Mouse (Mus musculus) hindbrain, embryonic 16.5 days (tissue): Measurements from ENCODE around the gene Prelid3b. TPM values are rescaled to one million over a fixed set of nuclear protein-coding genes. Genes with fewer than 3 reads are reported as not detected.

Experiments
- ATAC-seq: fragments of 200-750 bp; cut with Nextera tagmentation; 2 replicates; pipeline ENCODE4 v1.8.0; 2017; ENCODE audit warnings: moderate TSS enrichment, moderate library complexity
- H3K27ac ChIP-seq: fragments of 300-500 bp; sonication (generic); 2 replicates; pipeline ENCODE4 v1.5.1; 2014; ENCODE audit warnings: low read depth, mild to moderate bottlenecking, control low read depth, low read length, moderate library complexity
- H3K27me3 ChIP-seq: fragments of 300-500 bp; sonication (generic); replicated peaks from 2 replicates; pipeline ENCODE4 v1.6.1; 2014; ENCODE audit warnings: low read length; ENCODE audit not compliant: control insufficient read depth, insufficient read depth
- H3K36me3 ChIP-seq: fragments of 300-500 bp; sonication (generic); 2 replicates; pipeline ENCODE4 v1.6.1; 2014; ENCODE audit warnings: mild to moderate bottlenecking, low read length, moderate library complexity, mixed read lengths; ENCODE audit not compliant: control insufficient read depth, insufficient read depth
- H3K4me1 ChIP-seq: fragments of 300-500 bp; sonication (generic); 2 replicates; pipeline ENCODE4 v1.6.1; 2014; ENCODE audit warnings: low read depth, low read length; ENCODE audit not compliant: control insufficient read depth, insufficient read depth
- H3K4me2 ChIP-seq: fragments of 300-500 bp; sonication (generic); 2 replicates; pipeline ENCODE4 v1.6.1; 2014; ENCODE audit warnings: mild to moderate bottlenecking, low read length, control low read depth, moderate library complexity
- H3K4me3 ChIP-seq: fragments of 300-500 bp; sonication (generic); 2 replicates; pipeline ENCODE4 v1.5.1; 2014; ENCODE audit warnings: mild to moderate bottlenecking, low read length, control low read depth, moderate library complexity
- H3K9ac ChIP-seq: fragments of 300-500 bp; sonication (generic); 2 replicates; pipeline ENCODE4 v1.6.1; 2014; ENCODE audit warnings: low read depth, mild to moderate bottlenecking, control low read depth, low read length, moderate library complexity
- H3K9me3 ChIP-seq: fragments of 300-500 bp; sonication (generic); 2 replicates; pipeline ENCODE4 v1.6.1; 2014; ENCODE audit warnings: mild to moderate bottlenecking, low read length, moderate library complexity; ENCODE audit not compliant: control insufficient read depth
- WGBS: fragments of 180-500 bp; shearing (Covaris S2); extraction: QIAGEN DNeasy Blood & Tissue Kit; methylation state at CpG from one replicate; pipeline ENCODE4 v1.1.7; 2014; 5-methylcytosine and 5-hydroxymethylcytosine counted together
- polyA plus RNA-seq: library from polyadenylated mRNA; unstranded; fragments of >200 nt; fragmentation: Nextera tagmentation; extraction: Ambion mirVana; gene quantifications from 2 replicates; pipeline ENCODE4 v1.2.1, GENCODE M21; 2015

The Prelid3b gene
- polyA plus RNA-seq, 1 experiment from 2014 or later, result 114 TPM

DNA sequence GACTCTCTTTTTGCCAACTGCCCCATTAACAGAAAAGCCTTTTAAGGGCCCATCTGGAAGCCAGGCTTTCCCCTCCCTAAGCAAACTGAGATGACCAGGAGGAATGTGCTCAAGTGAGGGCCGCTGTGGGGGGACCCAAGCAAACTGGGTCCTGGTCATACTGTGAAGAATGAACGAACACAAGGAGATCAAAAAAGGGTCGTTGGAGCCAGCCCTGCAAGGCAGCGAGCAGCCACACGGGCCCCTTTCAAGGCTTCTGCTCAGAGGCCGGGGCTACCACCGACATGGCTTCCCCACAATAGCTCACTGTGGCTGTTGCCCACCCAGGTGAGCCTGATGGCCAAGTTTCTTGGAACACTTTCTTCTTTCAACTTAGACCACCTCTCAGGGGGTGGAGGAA lies 26.4 kb downstream of the Prelid3b start:
- Histone ChIP-seq H3K4me1 (no peaks in the 10 kb centered on the region), H3K4me2 (no peak overlapping the region), H3K27ac (no peak overlapping the region), H3K36me3 (no peaks in the 10 kb centered on the region), H3K27me3 (no peaks in the 10 kb centered on the region), H3K9ac (no peak overlapping the region), H3K9me3 (no peaks in the 10 kb centered on the region), H3K4me3 (no peak overlapping the region)
- WGBS, result 54% methylated on average over 7 of the region's 7 CpGs
- ATAC-seq, result no peak

- H3K36me3 ChIP-seq, result no peaks in the 10 kb centered on the region
- WGBS, result 84% methylated on average over 6 of the region's 6 CpGs
- no peak for ATAC-seq
Observed at GRCm38 (mm10) chr2:174445018-174445417, 27.9 kb downstream of the Prelid3b start.

DNA sequence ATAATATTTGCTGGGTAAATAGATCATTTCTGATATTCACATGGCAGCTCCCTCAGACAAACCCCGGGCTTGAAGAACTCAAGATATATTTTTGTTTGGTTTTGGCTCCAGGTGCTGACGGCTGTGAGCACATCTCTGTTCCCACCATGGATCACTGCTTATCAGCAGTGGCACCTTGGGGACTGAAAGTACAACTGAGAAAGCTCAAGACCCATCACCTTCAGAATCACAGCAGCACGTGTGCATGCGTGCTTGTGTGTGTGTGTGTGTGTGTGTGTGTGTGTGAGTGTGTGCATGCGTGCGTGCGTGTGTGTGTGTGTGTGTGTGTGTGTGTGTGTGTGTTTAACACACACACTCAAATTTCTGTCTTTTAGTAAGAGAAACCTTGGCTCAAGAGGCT lies 28.5 kb downstream of the Prelid3b start:
- Histone ChIP-seq H3K9me3 (no peaks in the 10 kb centered on the region), H3K4me1 (no peaks in the 10 kb centered on the region), H3K27me3 (no peaks in the 10 kb centered on the region), H3K4me2 (no peak overlapping the region), H3K4me3 (no peak overlapping the region), H3K36me3 (no peaks in the 10 kb centered on the region), H3K27ac (no peak overlapping the region), H3K9ac (no peak overlapping the region)
- no peak for ATAC-seq
- 88% methylated on average over 7 of the region's 7 CpGs for WGBS

More at GRCm38 (mm10) chr2:174445018-174445417, 27.9 kb downstream of the Prelid3b start:
- Histone ChIP-seq H3K4me1 (no peaks in the 10 kb centered on the region), H3K9me3 (no peaks in the 10 kb centered on the region), H3K27ac (no peak overlapping the region), H3K4me2 (no peak overlapping the region), H3K9ac (no peak overlapping the region), H3K4me3 (no peak overlapping the region), H3K27me3 (no peaks in the 10 kb centered on the region)

DNA sequence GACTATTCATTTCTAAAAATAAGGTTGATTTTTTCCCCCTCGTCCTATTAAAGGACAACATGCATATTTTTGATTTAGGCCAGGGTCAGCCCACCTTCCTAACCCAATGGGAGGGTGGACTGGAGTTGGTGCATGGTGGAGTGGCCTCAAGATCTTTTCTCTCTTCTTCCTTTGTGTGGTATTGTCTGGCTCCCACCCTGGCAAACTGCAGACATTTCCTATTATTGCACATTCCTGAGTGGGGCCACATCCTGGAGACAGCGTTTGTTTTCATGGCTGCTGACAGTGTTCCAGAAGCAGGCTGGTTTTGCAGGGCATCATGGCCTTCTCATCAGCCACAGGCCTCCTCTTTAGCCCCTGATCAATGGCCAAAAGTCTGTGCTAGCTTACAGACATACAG lies 29.8 kb downstream of the Prelid3b start:
- no peaks in the 10 kb centered on the region for H3K27me3 ChIP-seq
- H3K36me3 ChIP-seq, result no peaks in the 10 kb centered on the region
- peaks cover 9% of the 10 kb centered on the region for H3K4me1 ChIP-seq
- H3K9ac ChIP-seq, result no peak overlapping the region
- ATAC-seq, result no peak
- no peak overlapping the region for H3K4me3 ChIP-seq
- WGBS, result 32% methylated on average over 2 of the region's 2 CpGs
- no peak overlapping the region for H3K27ac ChIP-seq
- H3K4me2 ChIP-seq, result no peak overlapping the region
- H3K9me3 ChIP-seq, result no peaks in the 10 kb centered on the region

DNA sequence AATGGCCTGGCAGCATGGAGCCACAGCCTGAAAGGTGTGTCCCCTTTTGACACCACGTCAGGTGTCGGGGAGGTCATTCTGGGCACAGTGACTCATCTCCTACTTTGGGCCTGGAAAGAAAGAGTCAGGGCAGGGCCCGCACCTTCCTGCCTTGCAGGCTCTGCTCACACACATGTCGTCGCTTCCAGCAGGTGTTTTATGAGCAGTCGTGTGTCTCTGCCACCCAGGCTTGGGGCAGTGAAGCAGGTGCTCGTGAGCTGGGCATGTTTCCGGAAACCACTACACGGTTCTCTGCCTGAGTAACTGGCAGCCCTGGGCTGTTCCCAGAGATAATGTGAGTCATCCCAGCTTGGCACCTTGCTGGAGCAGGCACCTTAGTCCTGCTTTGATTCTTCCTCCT lies 30.4 kb downstream of the Prelid3b start:
- WGBS, result 82% methylated on average over 9 of the region's 9 CpGs
- Histone ChIP-seq H3K4me2 (no peak overlapping the region), H3K36me3 (no peaks in the 10 kb centered on the region), H3K9ac (no peak overlapping the region), H3K27me3 (no peaks in the 10 kb centered on the region), H3K27ac (no peak overlapping the region), H3K4me1 (peaks cover 12% of the 10 kb centered on the region), H3K9me3 (no peaks in the 10 kb centered on the region), H3K4me3 (no peak overlapping the region)
- no peak for ATAC-seq

- H3K27me3 ChIP-seq, result no peaks in the 10 kb centered on the region
- no peaks in the 10 kb centered on the region for H3K9me3 ChIP-seq
- no peak overlapping the region for H3K4me2 ChIP-seq
- no peaks in the 10 kb centered on the region for H3K36me3 ChIP-seq
- H3K9ac ChIP-seq, result no peak overlapping the region
- H3K27ac ChIP-seq, result no peak overlapping the region
- ATAC-seq, result no peak
- H3K4me1 ChIP-seq, result peaks cover 12% of the 10 kb centered on the region
- WGBS, result 88% methylated on average over 4 of the region's 4 CpGs
- no peak overlapping the region for H3K4me3 ChIP-seq
Observed at GRCm38 (mm10) chr2:174441898-174442297, 31.0 kb downstream of the Prelid3b start.

GRCm38 (mm10) chr2:174439961-174440360 lies 32.9 kb downstream of the Prelid3b start:
- WGBS, result 86% methylated on average over 9 of the region's 9 CpGs
- H3K4me3 ChIP-seq, result no peak overlapping the region

GRCm38 (mm10) chr2:174439450-174439838 lies 33.4 kb downstream of the Prelid3b start:
- peak overlapping the region; percentile 67 for H3K9ac ChIP-seq
- H3K4me2 ChIP-seq, result peak overlapping the region; percentile 71
- no peaks in the 10 kb centered on the region for H3K36me3 ChIP-seq
- H3K27ac ChIP-seq, result no peak overlapping the region
- no peaks in the 10 kb centered on the region for H3K9me3 ChIP-seq
- peaks cover 12% of the 10 kb centered on the region for H3K4me1 ChIP-seq
- H3K4me3 ChIP-seq, result no peak overlapping the region
- ATAC-seq, result no peak
- 49% methylated on average over 5 of the region's 5 CpGs for WGBS
- no peaks in the 10 kb centered on the region for H3K27me3 ChIP-seq

More at GRCm38 (mm10) chr2:174439961-174440360, 32.9 kb downstream of the Prelid3b start:
- H3K9ac ChIP-seq, result no peak overlapping the region
- no peaks in the 10 kb centered on the region for H3K36me3 ChIP-seq
- ATAC-seq, result no peak
- H3K27me3 ChIP-seq, result no peaks in the 10 kb centered on the region
- H3K4me2 ChIP-seq, result no peak overlapping the region
- no peaks in the 10 kb centered on the region for H3K9me3 ChIP-seq
- H3K4me1 ChIP-seq, result peaks cover 12% of the 10 kb centered on the region
- no peak overlapping the region for H3K27ac ChIP-seq

GRCm38 (mm10) chr2:174438737-174439449 lies 34.0 kb downstream of the Prelid3b start, which contains the start of gene Ctsz:
Ctsz (minus strand) TSS chr2:174439039.
- no peak within 1 kb of the TSS for H3K27ac ChIP-seq
- H3K9ac ChIP-seq, result peak within 1 kb of the TSS; percentile 67
- no peaks in the 10 kb centered on the region for H3K27me3 ChIP-seq
- under 1% methylated on average over 38 of the region's 38 CpGs for WGBS
- peaks cover 12% of the 10 kb centered on the region for H3K4me1 ChIP-seq
- peak; percentile 77 for ATAC-seq
- H3K4me2 ChIP-seq, result peak within 1 kb of the TSS; percentile 71
- no peaks in the 10 kb centered on the region for H3K36me3 ChIP-seq
- no peaks in the 10 kb centered on the region for H3K9me3 ChIP-seq
- peak within 1 kb of the TSS; percentile 56 for H3K4me3 ChIP-seq
